Mouse (Mus musculus): ENCODE results near the gene Gm8374.
"Not testable (repeated sequence)": the region's sequence is repeated elsewhere in the genome, so short reads cannot be mapped to it uniquely, and the experiment has no call there.

The Gm8374 gene

GRCm38 (mm10) chr14:7365034-7365433 lies at the start of gene Gm8374:
Gm8374 (minus strand) TSS chr14:7365134.
- not testable (repeated sequence) for DNase-seq (ENCODE audit: low spot score)

GRCm38 (mm10) chr14:7332295-7332694 lies 32.6 kb downstream of the Gm8374 start, which contains the start of gene Gm5797:
Gm5797 (minus strand) TSS chr14:7332395.
- not testable (repeated sequence) for DNase-seq (ENCODE audit: low spot score)

- DNase-seq (ENCODE audit: low spot score) = not testable (repeated sequence)
Measured at GRCm38 (mm10) chr14:7315093-7315492, 49.8 kb downstream of the Gm8374 start.

GRCm38 (mm10) chr14:7314661-7315060 lies 50.3 kb downstream of the Gm8374 start, which contains the start of gene Gm3739:
Gm3739 (minus strand) TSS chr14:7315049.
- not testable (repeated sequence) for DNase-seq (ENCODE audit: low spot score)
